Mouse (Mus musculus): ENCODE data around the gene Olfr672. TPM values are rescaled to one million over a fixed set of nuclear protein-coding genes. Genes with fewer than 3 reads are reported as not detected.
"Not testable (repeated sequence)": the region's sequence is repeated elsewhere in the genome, so short reads cannot be mapped to it uniquely, and the experiment has no call there.

Olfr672 gene
- total RNA-seq (2021), result not detected

- DNase-seq, result no peak
Observed at GRCm38 (mm10) chr7:105001929-105002328, at the start of gene Olfr672. TSS of gene Olfr672 (minus strand) at chr7:105002029.

GRCm38 (mm10) chr7:105033836-105034235 is 32.0 kb upstream of the Olfr672 start:
- not testable (repeated sequence) for DNase-seq

- DNase-seq, result no peak
Observed at GRCm38 (mm10) chr7:105032398-105032797, 30.6 kb upstream of the Olfr672 start, which contains the start of gene Olfr676. TSS of gene Olfr676 (plus strand) at chr7:105032698.

GRCm38 (mm10) chr7:105028360-105028759 is 26.5 kb upstream of the Olfr672 start, which contains the start of gene Olfr675:
TSS of gene Olfr675 (minus strand) at chr7:105028460.
- no peak for DNase-seq

- no peak for DNase-seq
Observed at GRCm38 (mm10) chr7:105022530-105022929, 20.7 kb upstream of the Olfr672 start.

GRCm38 (mm10) chr7:104979026-104979425 is 22.8 kb downstream of the Olfr672 start, which contains the start of gene Olfr671:
TSS of gene Olfr671 (minus strand) at chr7:104979126.
- no peak for DNase-seq

GRCm38 (mm10) chr7:104972507-104972906 is 29.3 kb downstream of the Olfr672 start:
- not testable (repeated sequence) for DNase-seq

GRCm38 (mm10) chr7:104962520-104962919 is 39.3 kb downstream of the Olfr672 start, which contains the start of gene Olfr670:
TSS of gene Olfr670 (minus strand) at chr7:104962620.
- no peak for DNase-seq

GRCm38 (mm10) chr7:104950234-104950633 is 51.6 kb downstream of the Olfr672 start:
- not testable (repeated sequence) for DNase-seq

Other genes with a start within 250 kb of the Olfr672 start
- not detected for gene Usp17le, start 224.6 kb downstream of the Olfr672 start, total RNA-seq (2021)
- gene Usp17lb, start 159.4 kb downstream of the Olfr672 start, total RNA-seq (2021), result not detected
- not detected for gene Usp17la, start 145.0 kb downstream of the Olfr672 start, total RNA-seq (2021)
- gene Olfr665, start 124.0 kb downstream of the Olfr672 start, total RNA-seq (2021), result not detected
- gene Olfr666, start 106.1 kb downstream of the Olfr672 start, total RNA-seq (2021), result not detected
- gene Olfr667, start 80.5 kb downstream of the Olfr672 start, total RNA-seq (2021), result not detected
- not detected for gene Olfr668, start 74.0 kb downstream of the Olfr672 start, total RNA-seq (2021)
- not detected for gene Olfr669, start 67.8 kb downstream of the Olfr672 start, total RNA-seq (2021)
- not detected for gene Olfr670, start 39.4 kb downstream of the Olfr672 start, total RNA-seq (2021)
- not detected for gene Olfr671, start 22.9 kb downstream of the Olfr672 start, total RNA-seq (2021)
- gene Olfr675, start 26.4 kb upstream of the Olfr672 start, total RNA-seq (2021), result not detected
- not detected for gene Olfr676, start 30.7 kb upstream of the Olfr672 start, total RNA-seq (2021)
- not detected for gene Olfr677, start 49.3 kb upstream of the Olfr672 start, total RNA-seq (2021)
- not detected for gene Olfr678, start 62.4 kb upstream of the Olfr672 start, total RNA-seq (2021)
- not detected for gene Olfr679, start 79.2 kb upstream of the Olfr672 start, total RNA-seq (2021)
- gene Olfr680-ps1, start 90.8 kb upstream of the Olfr672 start, total RNA-seq (2021), result not detected
- gene Olfr681, start 114.8 kb upstream of the Olfr672 start, total RNA-seq (2021), result not detected
- gene Olfr683, start 145.0 kb upstream of the Olfr672 start, total RNA-seq (2021), result not detected
- not detected for gene Olfr684, start 161.6 kb upstream of the Olfr672 start, total RNA-seq (2021)
- not detected for gene Olfr685, start 184.0 kb upstream of the Olfr672 start, total RNA-seq (2021)
- gene Olfr686, start 205.5 kb upstream of the Olfr672 start, total RNA-seq (2021), result not detected